Mouse (Mus musculus) left cerebral cortex, postnatal 10 days (tissue): ENCODE results near the gene Atg5. TPM values are rescaled to one million over a fixed set of nuclear protein-coding genes. Genes with fewer than 3 reads are reported as not detected.

Experiments used
- DNase-seq, 2 experiments: peaks; one replicate each; pipeline ENCODE4 v3.0.0; 2021 to 2022; ENCODE audit warnings: low spot score in 2 of 2, mixed read lengths in 1 of 2; ENCODE audit errors: extremely low spot score in 1 of 2
- intact Hi-C: fragments of 180-260 bp; cut with DNase I; formaldehyde crosslinking; loops from one replicate; pipeline ENCODE4 v1.15.1; 2025
- total RNA-seq, 2 experiments: library from RNA; stranded (reverse); gene quantifications; 2 replicates each; pipeline ENCODE4 v1.2.3; 2021

The Atg5 gene
- total RNA-seq, 2 experiments from 2014 or later = 20.8 to 22.9 TPM

- intact Hi-C loops = no loop called here
- no peak for DNase-seq
Measured at GRCm38 (mm10) chr10:44339326-44339725, 71.2 kb downstream of the Atg5 start.

DNA sequence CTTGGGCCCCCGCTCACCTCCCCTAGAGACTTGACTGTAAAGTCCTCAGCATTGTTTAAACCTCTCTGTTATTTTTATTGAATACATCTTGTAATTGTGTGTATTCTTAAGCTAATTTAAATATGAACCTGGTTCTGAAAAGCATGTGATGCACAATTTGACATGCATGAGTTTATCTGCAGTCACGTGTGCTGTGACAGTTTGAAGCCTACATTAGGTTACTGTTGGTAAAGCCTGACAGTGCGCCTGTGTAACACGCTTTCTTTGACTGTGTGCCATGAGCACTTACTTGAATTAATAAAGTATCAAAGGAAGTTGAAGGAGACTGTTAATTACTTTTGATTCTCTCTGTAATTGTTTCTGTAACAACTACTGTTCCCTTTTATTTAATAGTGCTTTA lies 72.8 kb downstream of the Atg5 start:
- intact Hi-C loops = no loop called here
- DNase-seq = no peak

DNA sequence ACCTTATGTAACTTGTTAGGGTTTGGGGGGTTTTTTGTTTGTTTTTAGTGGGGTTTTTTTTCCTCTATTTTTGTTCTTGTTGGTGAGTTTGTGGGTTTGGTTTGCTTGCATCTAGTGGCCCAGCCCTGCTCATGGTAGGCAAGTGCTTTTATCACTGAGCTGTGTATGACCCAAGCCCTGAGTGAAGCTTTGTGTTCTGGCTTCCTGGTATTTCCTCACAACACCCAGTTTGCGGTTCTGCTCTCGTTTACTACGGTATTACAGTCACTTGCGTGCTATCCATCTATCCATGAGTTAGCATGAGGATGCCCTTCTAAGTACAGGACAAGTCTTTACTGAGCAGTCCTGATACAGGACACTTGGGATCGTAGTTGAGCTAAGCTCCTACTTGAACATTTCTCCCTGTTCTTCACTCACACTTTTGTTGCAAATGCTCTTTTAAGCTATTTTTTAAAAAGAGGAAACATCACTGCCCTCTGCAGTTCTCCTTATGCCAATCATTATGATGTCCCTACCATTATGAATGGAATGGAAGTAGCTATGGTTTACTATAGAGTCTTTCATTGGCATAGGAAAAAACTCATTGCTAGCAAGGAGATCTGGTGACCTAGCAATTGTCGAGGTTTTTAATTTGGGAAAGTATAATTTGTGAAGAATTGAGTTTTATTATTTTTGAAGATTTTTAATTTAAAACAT lies 73.8 kb downstream of the Atg5 start:
- DNase-seq = no peak
- intact Hi-C loops = no loop called here

- DNase-seq = no peak
- intact Hi-C loops = no loop called here
Measured at GRCm38 (mm10) chr10:44343351-44343750, 75.2 kb downstream of the Atg5 start.

DNA sequence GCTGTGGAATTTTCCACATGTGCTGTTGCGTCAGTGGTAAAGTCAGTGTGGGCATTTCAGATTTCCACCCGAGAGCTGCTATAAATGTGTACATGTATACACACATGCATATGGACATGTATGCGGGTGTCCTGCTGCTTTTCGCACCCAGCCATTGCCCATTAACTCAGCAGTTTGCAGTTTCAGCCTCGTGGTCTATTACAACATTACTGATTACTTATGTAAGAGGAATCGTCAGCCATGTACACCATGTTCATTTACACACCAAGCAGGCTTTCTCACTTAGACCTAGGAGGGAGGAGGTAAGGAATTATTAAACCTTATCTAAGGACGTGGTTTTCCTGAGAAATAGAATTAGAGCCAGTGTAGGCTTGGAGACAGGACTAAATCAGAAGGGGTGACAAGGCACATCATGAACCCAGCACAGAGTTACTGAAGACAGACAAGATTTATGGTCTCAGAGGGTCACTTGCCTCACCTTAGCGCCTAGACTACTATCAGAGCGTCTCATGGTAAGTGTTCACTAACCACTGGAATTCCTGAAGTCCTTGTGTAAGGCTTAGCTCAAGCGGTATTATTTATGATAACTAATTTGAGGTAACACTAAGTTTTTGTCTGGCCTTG lies 79.5 kb downstream of the Atg5 start:
- intact Hi-C loops = no loop called here
- no peak for DNase-seq

DNA sequence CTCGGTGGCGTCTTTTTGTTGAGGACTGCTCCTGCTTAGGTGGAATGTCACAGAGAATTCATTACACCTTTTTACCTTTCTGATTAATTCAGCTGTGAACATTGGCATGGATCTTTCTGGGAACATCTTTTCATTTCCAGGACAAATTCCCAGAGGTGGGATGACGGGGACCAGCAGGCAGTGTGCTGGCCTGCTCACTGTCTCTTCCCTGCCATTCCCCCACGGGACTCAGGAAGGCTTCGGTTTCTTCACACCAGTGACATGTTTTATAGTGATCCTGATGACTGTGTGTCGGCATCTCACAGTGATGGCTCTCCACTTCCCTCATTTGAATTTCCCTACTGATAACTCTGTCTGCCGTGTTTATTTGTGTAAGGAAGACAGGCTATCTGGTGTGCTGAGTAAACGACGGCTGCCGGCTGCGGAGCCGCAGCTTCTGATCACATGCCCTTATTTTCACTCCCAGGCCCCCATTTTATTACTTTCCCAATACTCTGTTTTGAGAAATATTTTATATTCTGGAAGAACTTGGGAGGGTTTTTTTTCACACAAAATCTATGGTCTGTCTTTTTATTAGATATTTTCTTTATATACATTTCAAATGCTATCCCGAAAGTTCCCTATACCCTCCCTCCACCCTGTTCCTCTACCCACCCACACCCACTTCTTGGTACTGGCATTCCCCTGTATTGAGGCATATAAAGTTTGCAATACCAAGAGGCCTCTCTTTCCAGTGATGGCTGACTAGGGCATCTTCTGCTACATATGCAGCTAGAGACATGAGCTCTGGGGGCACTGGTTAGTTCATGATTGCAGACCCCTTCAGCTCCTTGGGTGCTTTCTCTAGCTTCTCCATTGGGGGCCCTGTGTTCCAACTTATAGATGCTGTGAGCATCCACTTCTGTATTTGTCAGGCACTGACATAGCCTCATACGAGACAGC lies 80.6 kb downstream of the Atg5 start:
- DNase-seq = no peak
- intact Hi-C loops = no loop called here

GRCm38 (mm10) chr10:44353467-44353866 lies 85.3 kb downstream of the Atg5 start:
- DNase-seq = no peak
- intact Hi-C loops = no loop called here

- no peak for DNase-seq
- intact Hi-C loops = no loop called here
Measured at GRCm38 (mm10) chr10:44354393-44354792, 86.2 kb downstream of the Atg5 start.

DNA sequence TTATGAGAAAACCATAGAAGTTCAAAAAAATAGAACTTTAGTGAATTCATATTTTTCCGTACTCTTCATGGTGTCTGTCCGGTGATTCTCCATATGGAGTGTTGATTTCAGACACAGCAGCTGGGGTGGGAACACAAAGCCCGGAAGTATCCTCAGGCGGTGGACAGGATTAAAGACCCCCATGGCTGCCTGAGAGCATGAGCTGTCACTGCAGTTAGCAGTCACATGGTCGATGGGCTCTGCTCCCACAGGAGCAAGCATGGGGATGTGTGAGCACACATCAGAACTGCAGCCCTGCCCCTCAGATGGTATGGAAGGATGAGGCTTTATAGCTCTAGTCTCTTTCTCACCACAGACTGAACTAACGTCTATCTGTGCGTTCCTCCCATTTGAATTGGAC lies 87.1 kb downstream of the Atg5 start:
- no peak for DNase-seq
- intact Hi-C loops = no loop called here

DNA sequence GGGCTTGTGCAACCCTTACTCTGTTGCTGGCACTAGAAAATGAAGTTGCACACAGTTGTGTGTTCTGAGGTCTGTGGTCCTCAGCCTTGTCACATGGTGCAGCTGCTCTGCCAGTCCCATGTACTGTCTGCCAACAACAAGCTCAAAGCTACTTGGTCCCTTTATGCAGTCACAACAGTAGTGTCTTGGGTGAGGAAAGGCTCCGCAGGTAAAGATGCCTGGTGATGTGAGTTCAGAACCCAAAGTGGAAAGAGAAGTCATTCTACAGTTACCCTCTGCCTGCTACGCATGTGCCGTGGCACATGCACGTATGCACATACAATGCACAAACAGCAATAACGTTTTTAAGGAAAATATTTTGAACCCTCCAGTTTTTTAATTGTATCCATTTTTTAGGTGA lies 88.5 kb downstream of the Atg5 start:
- intact Hi-C loops = no loop called here
- DNase-seq = no peak

GRCm38 (mm10) chr10:44357316-44357715 lies 89.2 kb downstream of the Atg5 start:
- DNase-seq = no peak
- intact Hi-C loops = no loop called here

DNA sequence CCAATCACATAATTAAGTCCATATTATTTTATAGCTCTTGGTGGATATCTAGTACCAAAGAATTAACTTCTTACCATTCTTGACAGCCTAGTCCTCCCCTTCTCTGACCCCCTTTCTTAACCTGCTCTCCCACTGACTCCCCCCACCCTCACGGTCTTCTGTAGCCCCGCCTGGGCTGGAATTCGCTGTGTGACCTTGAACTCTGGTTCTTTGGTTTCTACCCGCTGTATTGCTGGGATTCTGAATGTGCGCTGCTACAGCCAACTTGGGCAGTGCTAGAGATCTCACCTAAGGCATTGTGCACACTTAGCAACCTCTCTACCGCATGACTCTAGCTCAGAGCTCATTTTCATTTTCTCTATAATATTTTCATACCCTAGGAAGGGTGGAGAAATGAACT lies 90.7 kb downstream of the Atg5 start:
- intact Hi-C loops = no loop called here
- DNase-seq = no peak

DNA sequence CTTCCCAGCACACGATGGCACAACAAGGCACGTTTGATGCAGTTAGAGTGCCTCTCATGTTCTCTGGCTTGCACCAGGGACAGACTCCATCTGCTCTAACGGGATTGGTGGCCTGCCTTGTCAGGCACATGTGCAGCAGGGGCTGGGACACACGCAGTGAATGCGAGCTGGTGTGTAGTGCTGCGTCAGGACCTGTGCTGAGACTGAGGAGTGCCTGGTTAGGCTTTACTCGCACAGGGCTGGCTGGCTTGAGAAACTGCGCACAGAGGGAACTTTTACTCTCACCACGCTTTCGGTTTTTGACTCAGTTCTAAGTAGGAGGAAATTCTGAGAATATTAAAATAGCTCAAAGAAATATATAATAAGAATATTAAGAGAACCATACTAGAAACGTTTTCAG lies 92.5 kb downstream of the Atg5 start:
- intact Hi-C loops = no loop called here
- DNase-seq = no peak

DNA sequence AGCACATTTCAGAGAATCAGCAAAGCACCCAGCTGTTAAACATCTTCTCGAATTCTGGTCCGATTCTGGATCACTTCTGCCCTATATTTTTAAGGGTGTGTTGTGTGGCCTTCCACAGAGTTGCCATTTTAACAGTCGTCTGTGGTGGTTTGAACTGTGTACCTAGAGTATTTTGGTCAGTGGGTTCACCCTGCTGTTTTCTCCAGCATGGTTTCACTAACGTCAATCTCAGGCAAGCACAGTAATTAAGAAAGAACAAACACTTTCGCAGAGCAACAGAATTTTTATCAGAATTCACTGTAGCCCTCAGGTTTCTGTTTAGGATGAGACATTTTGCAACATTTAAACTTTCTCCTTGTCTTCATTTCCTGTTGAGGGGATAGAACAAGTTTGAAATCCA lies 94.3 kb downstream of the Atg5 start:
- DNase-seq = no peak
- intact Hi-C loops = no loop called here

DNA sequence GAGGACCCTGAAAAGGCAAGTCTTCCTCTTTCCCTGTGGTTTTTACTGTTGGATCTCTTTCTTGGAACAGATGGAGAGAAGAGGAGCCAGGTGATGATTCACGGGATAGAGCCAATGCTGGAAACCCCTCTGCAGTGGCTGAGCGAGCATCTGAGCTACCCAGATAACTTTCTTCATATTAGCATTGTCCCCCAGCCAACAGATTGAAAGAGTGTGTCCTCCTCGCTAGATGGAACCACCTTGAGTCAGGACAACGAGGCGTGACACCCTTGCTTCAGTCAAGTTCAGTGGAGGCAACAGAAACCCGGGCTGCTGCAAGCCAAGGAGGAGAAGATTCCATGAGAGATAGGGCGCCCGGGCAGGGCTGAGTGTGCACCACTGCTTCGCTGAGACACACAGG lies 94.7 kb downstream of the Atg5 start:
- DNase-seq = no peak
- intact Hi-C loops = no loop called here

DNA sequence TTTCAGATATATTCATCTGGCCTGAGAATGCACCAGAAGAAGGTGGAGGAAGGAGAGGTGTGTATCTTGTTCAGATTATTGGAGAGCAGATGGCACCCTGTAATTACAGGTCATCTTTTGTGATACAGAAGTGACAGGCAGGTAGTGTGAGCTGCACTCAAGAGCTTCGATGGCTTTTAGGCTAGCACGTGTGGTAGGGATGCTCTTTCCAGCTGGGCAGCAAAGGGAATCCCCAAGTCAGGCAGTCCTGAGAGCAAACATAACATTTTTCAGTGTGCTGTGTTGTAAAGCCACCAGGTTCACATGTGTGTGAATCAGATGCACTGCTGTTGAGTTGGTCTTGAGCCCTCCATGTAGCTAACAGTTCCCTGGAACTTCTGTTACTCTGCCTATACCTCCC lies 98.0 kb downstream of the Atg5 start:
- intact Hi-C loops = no loop called here
- no peak for DNase-seq

DNA sequence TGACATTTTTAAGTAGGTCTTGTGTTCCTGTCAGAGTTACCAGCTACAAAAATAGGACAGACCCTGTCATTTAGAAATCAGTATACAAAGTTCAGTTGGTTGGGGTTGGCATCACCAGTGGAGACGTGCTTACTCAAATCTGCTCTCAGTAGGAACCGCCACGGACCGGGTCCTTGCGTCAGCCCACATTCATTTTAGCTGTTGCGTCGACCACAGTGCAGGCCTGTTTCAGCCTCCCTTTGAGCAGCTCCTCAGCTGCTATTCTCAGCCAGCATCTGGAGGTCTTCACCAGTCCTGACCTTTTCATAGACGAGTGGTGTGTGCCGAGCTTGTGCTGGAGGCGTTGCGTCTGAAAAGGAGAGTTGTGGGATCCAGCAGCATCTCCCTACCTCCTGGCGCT lies 98.9 kb downstream of the Atg5 start:
- DNase-seq = no peak
- intact Hi-C loops = no loop called here

- DNase-seq = no peak
- intact Hi-C loops = no loop called here
Measured at GRCm38 (mm10) chr10:44368596-44368995, 100.4 kb downstream of the Atg5 start.

DNA sequence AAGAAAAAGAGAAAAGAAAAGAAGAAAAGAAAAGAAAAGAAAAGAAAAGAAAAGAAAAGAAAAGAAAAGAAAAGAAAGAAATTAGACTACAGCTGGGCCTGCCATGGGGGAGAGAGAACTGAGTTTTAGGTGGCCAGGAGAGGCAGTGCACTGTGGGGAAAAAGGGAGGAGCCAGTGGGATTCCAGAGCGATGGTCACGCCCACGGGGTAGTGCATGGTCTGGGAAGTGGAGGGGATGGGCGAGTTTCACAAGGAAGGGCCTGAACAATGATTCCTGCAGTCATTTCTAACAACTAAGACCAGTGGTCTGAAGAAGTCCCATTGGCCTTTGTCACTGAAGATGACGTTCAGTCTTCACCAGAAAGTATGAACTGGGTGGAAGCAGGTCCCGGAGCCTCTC lies 102.5 kb downstream of the Atg5 start:
- no peak for DNase-seq
- intact Hi-C loops = no loop called here

GRCm38 (mm10) chr10:44372210-44372609 lies 104.1 kb downstream of the Atg5 start:
- intact Hi-C loops = no loop called here
- no peak for DNase-seq
